Mouse (Mus musculus): Measurements from ENCODE around the gene Tenm2.

The Tenm2 gene

GRCm38 (mm10) chr11:36484466-36485069, 751.2 kb downstream of the Tenm2 start:
- DNase-seq (ENCODE audit: low read depth, low spot score), result no peak

- no peak for DNase-seq (ENCODE audit: low read depth, low spot score)
Observed at GRCm38 (mm10) chr11:36482136-36482535, 753.6 kb downstream of the Tenm2 start.

- DNase-seq (ENCODE audit: low read depth, low spot score), result no peak
Observed at GRCm38 (mm10) chr11:36481524-36481923, 754.2 kb downstream of the Tenm2 start.

GRCm38 (mm10) chr11:36481086-36481485, 754.7 kb downstream of the Tenm2 start:
- DNase-seq (ENCODE audit: low read depth, low spot score), result no peak

GRCm38 (mm10) chr11:36469811-36470551, 765.8 kb downstream of the Tenm2 start:
- no peak for DNase-seq (ENCODE audit: low read depth, low spot score)

GRCm38 (mm10) chr11:36458451-36458850, 777.3 kb downstream of the Tenm2 start:
- no peak for DNase-seq (ENCODE audit: low read depth, low spot score)

GRCm38 (mm10) chr11:36454076-36454475, 781.7 kb downstream of the Tenm2 start:
- no peak for DNase-seq (ENCODE audit: low read depth, low spot score)

- no peak for DNase-seq (ENCODE audit: low read depth, low spot score)
Observed at GRCm38 (mm10) chr11:36452436-36452835, 783.3 kb downstream of the Tenm2 start.

GRCm38 (mm10) chr11:36446351-36446750, 789.4 kb downstream of the Tenm2 start:
- DNase-seq (ENCODE audit: low read depth, low spot score), result no peak

- no peak for DNase-seq (ENCODE audit: low read depth, low spot score)
Observed at GRCm38 (mm10) chr11:36443821-36444220, 791.9 kb downstream of the Tenm2 start.

- no peak for DNase-seq (ENCODE audit: low read depth, low spot score)
Observed at GRCm38 (mm10) chr11:36441801-36442200, 794.0 kb downstream of the Tenm2 start.

GRCm38 (mm10) chr11:36436251-36436650, 799.5 kb downstream of the Tenm2 start:
- no peak for DNase-seq (ENCODE audit: low read depth, low spot score)

GRCm38 (mm10) chr11:36428947-36429346, 806.8 kb downstream of the Tenm2 start:
- no peak for DNase-seq (ENCODE audit: low read depth, low spot score)

GRCm38 (mm10) chr11:36424959-36425358, 810.8 kb downstream of the Tenm2 start:
- DNase-seq (ENCODE audit: low read depth, low spot score), result no peak

- no peak for DNase-seq (ENCODE audit: low read depth, low spot score)
Observed at GRCm38 (mm10) chr11:36420047-36420446, 815.7 kb downstream of the Tenm2 start.

- no peak for DNase-seq (ENCODE audit: low read depth, low spot score)
Observed at GRCm38 (mm10) chr11:36415244-36415643, 820.5 kb downstream of the Tenm2 start.

- no peak for DNase-seq (ENCODE audit: low read depth, low spot score)
Observed at GRCm38 (mm10) chr11:36410881-36411280, 824.9 kb downstream of the Tenm2 start.

GRCm38 (mm10) chr11:36395803-36396710, 839.7 kb downstream of the Tenm2 start:
- DNase-seq (ENCODE audit: low read depth, low spot score), result no peak

GRCm38 (mm10) chr11:36384696-36385095, 851.1 kb downstream of the Tenm2 start:
- DNase-seq (ENCODE audit: low read depth, low spot score), result no peak

- no peak for DNase-seq (ENCODE audit: low read depth, low spot score)
Observed at GRCm38 (mm10) chr11:36371814-36372213, 864.0 kb downstream of the Tenm2 start.

GRCm38 (mm10) chr11:36365067-36365466, 870.7 kb downstream of the Tenm2 start:
- DNase-seq (ENCODE audit: low read depth, low spot score), result no peak

GRCm38 (mm10) chr11:36364441-36364840, 871.3 kb downstream of the Tenm2 start:
- no peak for DNase-seq (ENCODE audit: low read depth, low spot score)
